Mouse (Mus musculus) heart, adult 2 months (tissue): ENCODE measurements around the gene Tcf7l1. TPM values are rescaled to one million over a fixed set of nuclear protein-coding genes. Genes with fewer than 3 reads are reported as not detected.

Source experiments
- DNase-seq, 2 experiments: peaks; one replicate each; pipeline ENCODE4 v3.0.0; 2021
- H3K27ac ChIP-seq: fragments of 200-600 bp; 2 replicates; pipeline ENCODE4 v1.8.1; 2022
- H3K27me3 ChIP-seq: fragments of 200-500 bp; 2 replicates; pipeline ENCODE4 v1.6.1; 2012; ENCODE audit warnings: mild to moderate bottlenecking, low read length, inconsistent platforms, mixed read lengths; ENCODE audit not compliant: control insufficient read depth, insufficient read depth
- H3K36me3 ChIP-seq: fragments of 200-500 bp; 2 replicates; pipeline ENCODE4 v1.6.1; 2012; ENCODE audit warnings: low read length, inconsistent platforms; ENCODE audit not compliant: control insufficient read depth, insufficient read depth
- H3K4me1 ChIP-seq: fragments of 200-500 bp; 2 replicates; pipeline ENCODE4 v1.6.1; 2011; ENCODE audit warnings: low read length; ENCODE audit not compliant: control insufficient read depth, insufficient read depth
- H3K4me3 ChIP-seq: fragments of 200-600 bp; 2 replicates; pipeline ENCODE4 v1.8.1; 2022
- H3K79me2 ChIP-seq: fragments of 200-500 bp; replicated peaks from 2 replicates; pipeline ENCODE4 v1.6.1; 2012; ENCODE audit warnings: mild to moderate bottlenecking, inconsistent platforms, low read length, moderate library complexity, mixed read lengths; ENCODE audit not compliant: control insufficient read depth, insufficient read depth
- H3K9ac ChIP-seq: fragments of 200-500 bp; 2 replicates; pipeline ENCODE4 v1.6.1; 2012; ENCODE audit warnings: low read depth, mild to moderate bottlenecking, control low read depth, inconsistent platforms, low read length, mixed read lengths
- CTCF ChIP-seq: fragments of 200-600 bp; IDR thresholded peaks from 2 replicates; pipeline ENCODE4 v1.8.1; 2022; ENCODE audit warnings: antibody characterized with exemption, mild to moderate bottlenecking, moderate library complexity
- EP300 ChIP-seq: fragments of 200-500 bp; IDR thresholded peaks from 2 replicates; pipeline ENCODE4 v1.6.1; 2011; ENCODE audit warnings: low read depth, low read length, control low read depth; ENCODE audit not compliant: insufficient read depth
- POLR2A ChIP-seq: fragments of 200-500 bp; IDR thresholded peaks from 2 replicates; pipeline ENCODE4 v1.6.1; 2011; ENCODE audit warnings: mild to moderate bottlenecking, low read depth, low read length, control low read depth; ENCODE audit not compliant: insufficient read depth
- WGBS: fragments of 180-500 bp; shearing (Covaris S2); methylation state at CpG from one replicate; pipeline ENCODE4 v1.1.7; 2018; 5-methylcytosine and 5-hydroxymethylcytosine counted together
- intact Hi-C: fragments of 180-260 bp; cut with DNase I; formaldehyde crosslinking; loops from one replicate; pipeline ENCODE4 v1.15.1; 2025
- long read RNA-seq: library from polyadenylated mRNA; stranded (forward); transcript quantifications from one replicate; pipeline ENCODE4 v2.0.0, GENCODE M21; 2021
- polyA plus RNA-seq: library from polyadenylated mRNA; depleted of rRNA; stranded (reverse); fragments of >200 nt; gene quantifications from 2 replicates; pipeline ENCODE4 v1.2.3, GENCODE M21; 2012; rRNA removed
- total RNA-seq, 2 experiments: library from RNA; stranded (reverse); gene quantifications; 2 replicates each; pipeline ENCODE4 v1.2.3; 2021

Gene Tcf7l1
- 10 to 100 TPM in 1 of 2 experiments, 1 to 10 TPM in 1; 8.8 to 10.0 TPM for total RNA-seq
- 10.6 and 17.7 TPM in 2 replicates for polyA plus RNA-seq
- long read RNA-seq, partial matches to known transcripts = 1 of 4 reads
- long read RNA-seq, other reads (novel, unspliced or antisense) = 0 of 4 reads

GRCm38 (mm10) chr6:72788892-72789699, at the start of gene Tcf7l1:
Tcf7l1 (minus strand) TSS chr6:72789254.
- Histone ChIP-seq H3K4me3 (peak within 1 kb of the TSS; percentile 91), H3K36me3 (no peaks in the 10 kb centered on the region), H3K27me3 (no peaks in the 10 kb centered on the region), H3K9ac (peak within 1 kb of the TSS; percentile 81), H3K79me2 (no peaks in the 10 kb centered on the region), H3K27ac (peak within 1 kb of the TSS; percentile 83), H3K4me1 (peaks cover 2% of the 10 kb centered on the region)
- peak; percentile 92 to 97 for DNase-seq
- 1% methylated on average over 74 of the region's 80 CpGs for WGBS
- intact Hi-C loops = loop anchor here (1.0 to 2.0 kb wide), 4 partner anchors 42 to 152 kb away; no protein-coding TSS in a partner anchor
- TF ChIP-seq POLR2A (peak; percentile 83; the same call in 1 of the 2 replicates), EP300 (peak; percentile 79; the same call in 1 of the 2 replicates), CTCF (no peak)

DNA sequence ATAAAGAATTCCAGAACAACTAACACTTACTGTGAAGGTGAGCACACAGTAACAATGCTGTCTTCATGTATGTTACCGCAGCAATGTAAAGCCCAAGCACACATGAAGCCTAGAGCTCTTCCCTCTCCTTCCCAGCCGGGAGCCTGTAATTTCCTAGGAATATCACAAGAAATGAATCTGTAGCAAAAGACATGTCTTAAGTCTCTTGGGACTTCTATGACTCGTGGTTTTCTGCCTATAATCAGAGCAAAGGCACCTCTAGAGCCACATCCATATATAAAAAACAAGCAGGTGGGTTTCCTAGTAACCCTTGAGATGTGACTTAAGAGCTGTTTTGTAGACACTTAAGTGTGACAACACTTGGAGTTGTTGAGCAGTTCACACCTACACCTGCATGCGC, 48.7 kb upstream of the Tcf7l1 start:
- 79% methylated on average over 4 of the region's 4 CpGs for WGBS
- TF ChIP-seq POLR2A (no peak), EP300 (no peak), CTCF (no peak)
- intact Hi-C loops = no loop called here

DNA sequence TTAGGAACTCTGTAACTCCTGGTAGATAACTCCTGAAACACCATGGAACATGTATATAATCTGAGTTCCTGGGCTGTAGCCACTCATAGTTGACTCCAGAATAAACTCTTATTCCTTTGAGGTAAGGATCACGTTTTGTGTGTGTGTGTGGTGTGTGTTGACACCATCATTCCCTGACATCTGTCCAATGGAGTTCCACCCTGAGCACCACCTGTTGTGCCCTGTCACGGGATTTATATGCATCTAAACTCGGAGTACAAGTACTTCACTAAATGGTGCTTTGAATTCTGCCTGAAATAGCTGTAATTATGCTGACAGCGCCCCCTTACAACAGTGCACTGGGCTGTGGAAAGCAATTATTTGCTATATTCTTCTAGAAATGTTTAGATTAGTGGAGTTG, 45.5 kb upstream of the Tcf7l1 start:
- no peak for TF ChIP-seq CTCF
- TF ChIP-seq POLR2A = no peak
- no peak for TF ChIP-seq EP300
- no peak for DNase-seq
- intact Hi-C loops = no loop called here
- H3K79me2 ChIP-seq = no peaks in the 10 kb centered on the region
- H3K4me1 ChIP-seq = no peaks in the 10 kb centered on the region; the same call in 1 of the 2 replicates
- H3K27me3 ChIP-seq = no peaks in the 10 kb centered on the region
- no peak overlapping the region for H3K9ac ChIP-seq
- H3K27ac ChIP-seq = no peak overlapping the region
- WGBS = 65% methylated on average over 4 of the region's 4 CpGs
- H3K4me3 ChIP-seq = no peak overlapping the region
- H3K36me3 ChIP-seq = no peaks in the 10 kb centered on the region

More for the DNA sequence above, 48.7 kb upstream of the Tcf7l1 start:
- H3K36me3 ChIP-seq = peaks cover 2% of the 10 kb centered on the region; the same call in 1 of the 2 replicates
- DNase-seq = no peak
- H3K27ac ChIP-seq = no peak overlapping the region
- H3K79me2 ChIP-seq = no peaks in the 10 kb centered on the region
- H3K4me1 ChIP-seq = no peaks in the 10 kb centered on the region
- no peaks in the 10 kb centered on the region for H3K27me3 ChIP-seq
- H3K4me3 ChIP-seq = no peak overlapping the region
- no peak overlapping the region for H3K9ac ChIP-seq

- no peaks in the 10 kb centered on the region; the same call in 1 of the 2 replicates for H3K4me1 ChIP-seq
- H3K4me3 ChIP-seq = no peak overlapping the region
- H3K27me3 ChIP-seq = no peaks in the 10 kb centered on the region
- DNase-seq = no peak
- intact Hi-C loops = loop anchor here (1.0 kb wide), 2 partner anchors 43 to 196 kb away; partner anchors contain the start of gene Tcf7l1
- TF ChIP-seq EP300 (no peak), CTCF (no peak), POLR2A (no peak)
- H3K36me3 ChIP-seq = no peaks in the 10 kb centered on the region
- 40% methylated on average over 3 of the region's 3 CpGs for WGBS
- H3K27ac ChIP-seq = no peak overlapping the region
- H3K79me2 ChIP-seq = no peaks in the 10 kb centered on the region
- no peak overlapping the region for H3K9ac ChIP-seq
Observed at GRCm38 (mm10) chr6:72831858-72832257, 42.8 kb upstream of the Tcf7l1 start.

- Histone ChIP-seq H3K79me2 (no peaks in the 10 kb centered on the region), H3K27me3 (no peaks in the 10 kb centered on the region), H3K36me3 (no peaks in the 10 kb centered on the region), H3K27ac (no peak overlapping the region), H3K9ac (no peak overlapping the region), H3K4me1 (no peaks in the 10 kb centered on the region; the same call in 1 of the 2 replicates), H3K4me3 (no peak overlapping the region)
- WGBS = 25% methylated on average over 3 of the region's 3 CpGs
- intact Hi-C loops = loop anchor here (1.0 kb wide), 2 partner anchors 42 to 195 kb away; partner anchors contain the start of gene Tcf7l1
- DNase-seq = peak; percentile 47 to 75
- TF ChIP-seq EP300 (0 out of 2 replicates have a peak, but pooled peaks have one; percentile 49), CTCF (peak; percentile 88), POLR2A (no peak)
Observed at GRCm38 (mm10) chr6:72831276-72831675, 42.2 kb upstream of the Tcf7l1 start.
